Mouse (Mus musculus) intestine, embryonic 16.5 days (tissue): ENCODE measurements at regions not wholly inside any gene's neighbourhood (a gene's known extent, or its start where the extent isn't known, plus 50 kb on each side); places are given as distances from the start of the nearest gene placed in this dataset.

Source experiments
- ATAC-seq: fragments of 200-750 bp; cut with Nextera tagmentation; 2 replicates; pipeline ENCODE4 v1.8.0; 2017; ENCODE audit warnings: moderate TSS enrichment, moderate library complexity
- H3K27ac ChIP-seq: fragments of 300-500 bp; sonication (generic); 2 replicates; pipeline ENCODE4 v1.5.1; 2014; ENCODE audit warnings: mild to moderate bottlenecking, low read length
- H3K27me3 ChIP-seq: fragments of 300-500 bp; sonication (generic); replicated peaks from 2 replicates; pipeline ENCODE4 v1.6.1; 2014; ENCODE audit warnings: low read length, control low read depth, mixed read lengths; ENCODE audit not compliant: control insufficient read depth, insufficient read depth
- H3K36me3 ChIP-seq: fragments of 300-500 bp; sonication (generic); 2 replicates; pipeline ENCODE4 v1.6.1; 2014; ENCODE audit warnings: low read length, control low read depth; ENCODE audit not compliant: control insufficient read depth, insufficient read depth
- H3K4me1 ChIP-seq: fragments of 300-500 bp; sonication (generic); 2 replicates; pipeline ENCODE4 v1.6.1; 2014; ENCODE audit warnings: low read length, control low read depth, mixed read lengths; ENCODE audit not compliant: control insufficient read depth, insufficient read depth
- H3K4me2 ChIP-seq: fragments of 300-500 bp; sonication (generic); 2 replicates; pipeline ENCODE4 v1.6.1; 2014; ENCODE audit warnings: low read depth, low read length, control low read depth
- H3K4me3 ChIP-seq: fragments of 300-500 bp; sonication (generic); 2 replicates; pipeline ENCODE4 v1.5.1; 2014; ENCODE audit warnings: mild to moderate bottlenecking, low read length
- H3K9ac ChIP-seq: fragments of 300-500 bp; sonication (generic); 2 replicates; pipeline ENCODE4 v1.6.1; 2014; ENCODE audit warnings: low read depth, low read length
- H3K9me3 ChIP-seq: fragments of 300-500 bp; sonication (generic); 2 replicates; pipeline ENCODE4 v1.6.1; 2016; ENCODE audit warnings: low read length, control low read depth; ENCODE audit not compliant: control insufficient read depth
- WGBS: fragments of 180-500 bp; shearing (Covaris S2); extraction: QIAGEN DNeasy Blood & Tissue Kit; methylation state at CpG from one replicate; pipeline ENCODE4 v1.1.7; 2014; 5-methylcytosine and 5-hydroxymethylcytosine counted together

DNA sequence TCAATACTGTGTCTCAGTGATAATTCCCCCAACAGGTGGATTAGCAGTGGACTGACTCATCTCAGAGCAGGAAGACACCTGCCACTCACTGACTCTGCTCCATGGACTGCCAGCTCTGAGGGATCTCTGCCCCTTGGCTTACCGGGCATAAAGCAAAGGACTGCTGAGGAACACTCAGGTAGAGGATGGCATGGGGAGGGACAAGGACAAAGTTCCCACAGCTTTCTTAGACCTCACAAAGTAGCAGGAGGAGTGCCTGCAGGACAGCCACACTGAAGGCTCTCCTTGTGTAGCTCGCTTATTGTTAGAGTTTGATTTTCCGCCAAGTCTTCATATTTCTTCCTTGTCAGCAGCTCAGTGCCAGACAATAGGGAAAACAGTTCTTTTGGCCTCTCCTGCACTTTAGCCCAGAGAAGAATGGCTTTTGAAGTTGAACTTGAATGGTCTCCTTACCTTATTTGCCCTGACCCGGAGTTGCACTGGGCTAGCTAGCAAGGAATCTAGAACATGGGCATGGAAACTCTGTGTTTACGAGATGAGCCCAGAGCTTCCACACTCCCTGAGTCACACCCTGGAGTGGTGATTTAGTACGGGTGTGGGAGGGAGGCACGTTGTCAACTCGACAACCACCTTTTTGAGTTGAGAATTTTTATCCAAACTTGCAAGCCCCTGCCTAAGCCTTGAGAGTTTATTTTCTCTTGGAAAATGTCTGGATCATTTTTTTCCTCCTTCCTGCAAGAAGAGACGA, 331.4 kb downstream of the Cog6 start:
- Histone ChIP-seq H3K27me3 (no peaks in the 10 kb centered on the region), H3K4me2 (no peak overlapping the region), H3K27ac (no peak overlapping the region), H3K9me3 (no peaks in the 10 kb centered on the region), H3K9ac (no peak overlapping the region), H3K36me3 (no peaks in the 10 kb centered on the region), H3K4me1 (0 out of 2 replicates have a peak, but pooled peaks cover 6% of the 10 kb centered on the region), H3K4me3 (no peak overlapping the region)
- WGBS = 40% methylated on average over 9 of the region's 9 CpGs
- no peak for ATAC-seq

DNA sequence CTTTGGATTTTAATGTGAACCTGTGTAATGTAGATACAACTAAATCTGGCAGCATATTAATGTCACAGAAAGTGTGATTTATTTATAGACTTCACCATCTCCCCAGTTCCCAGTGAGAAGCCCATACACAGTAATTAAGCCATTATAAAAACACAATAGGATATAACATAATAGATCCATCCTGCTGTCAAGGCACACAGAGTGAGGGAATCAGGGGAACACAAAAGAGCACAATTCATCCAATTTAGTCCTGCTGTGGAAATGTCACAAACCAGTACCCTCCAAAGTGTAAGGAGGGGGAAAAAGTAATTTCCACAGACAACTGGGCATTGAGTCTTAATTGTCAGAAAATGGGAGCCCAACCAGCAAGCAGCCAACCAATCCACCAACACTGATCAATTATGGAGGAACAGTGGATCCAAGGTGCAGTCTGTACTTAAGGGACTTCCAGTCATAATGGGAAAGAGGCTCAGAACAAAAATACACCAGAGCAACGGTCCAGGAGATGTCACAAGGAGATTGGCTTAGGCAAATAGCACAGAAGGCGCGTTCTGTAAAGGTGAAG, 336.1 kb downstream of the Cog6 start:
- no peak overlapping the region for H3K27ac ChIP-seq
- WGBS = 81% methylated on average over 3 of the region's 3 CpGs
- H3K4me2 ChIP-seq = no peak overlapping the region
- H3K9ac ChIP-seq = no peak overlapping the region
- no peaks in the 10 kb centered on the region for H3K27me3 ChIP-seq
- H3K36me3 ChIP-seq = no peaks in the 10 kb centered on the region
- 0 out of 2 replicates have a peak, but pooled peaks cover 6% of the 10 kb centered on the region for H3K4me1 ChIP-seq
- H3K4me3 ChIP-seq = no peak overlapping the region
- no peaks in the 10 kb centered on the region for H3K9me3 ChIP-seq
- no peak for ATAC-seq

DNA sequence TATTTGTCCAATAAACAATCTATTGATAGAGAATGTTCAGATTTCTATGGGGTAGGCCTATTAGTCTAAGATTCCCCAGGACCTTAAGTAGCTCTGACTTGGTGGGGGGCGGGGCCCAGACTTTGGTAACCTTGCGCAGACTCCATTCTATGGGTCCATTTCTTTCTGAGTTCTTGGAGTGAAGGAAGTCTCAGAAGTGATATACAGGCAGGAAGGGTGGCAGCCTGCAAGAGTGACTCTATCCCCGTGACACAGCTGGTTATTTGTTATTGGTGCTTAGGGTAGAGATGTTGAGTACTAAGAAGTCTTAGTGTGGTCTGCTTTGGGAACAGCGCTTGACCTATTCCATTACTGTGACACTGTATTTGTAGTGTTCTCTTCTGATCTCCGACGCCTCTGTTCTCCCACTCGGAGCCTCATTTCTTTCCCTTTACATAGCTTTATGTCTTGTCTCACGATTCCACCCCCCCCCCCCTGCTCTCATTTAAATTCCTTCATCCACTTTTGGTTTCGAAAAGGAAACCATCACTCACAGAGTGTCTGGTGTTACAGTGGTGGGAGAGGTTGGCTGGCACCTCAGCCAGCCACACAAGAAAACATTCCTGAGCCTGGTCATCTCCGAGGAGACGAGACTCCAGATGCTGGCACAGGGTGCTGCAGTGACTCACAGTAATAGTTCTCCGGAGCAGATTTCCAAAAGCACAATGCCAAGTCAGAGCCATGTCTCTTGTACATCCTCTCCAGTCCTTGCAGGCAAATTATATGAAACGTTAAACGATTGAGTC, 340.0 kb downstream of the Cog6 start:
- 73% methylated on average over 14 of the region's 14 CpGs for WGBS
- H3K27ac ChIP-seq = no peak overlapping the region
- H3K36me3 ChIP-seq = no peaks in the 10 kb centered on the region
- no peak overlapping the region for H3K4me3 ChIP-seq
- no peak for ATAC-seq
- no peaks in the 10 kb centered on the region for H3K27me3 ChIP-seq
- H3K4me2 ChIP-seq = no peak overlapping the region
- no peaks in the 10 kb centered on the region for H3K4me1 ChIP-seq
- no peak overlapping the region for H3K9ac ChIP-seq
- no peaks in the 10 kb centered on the region for H3K9me3 ChIP-seq

DNA sequence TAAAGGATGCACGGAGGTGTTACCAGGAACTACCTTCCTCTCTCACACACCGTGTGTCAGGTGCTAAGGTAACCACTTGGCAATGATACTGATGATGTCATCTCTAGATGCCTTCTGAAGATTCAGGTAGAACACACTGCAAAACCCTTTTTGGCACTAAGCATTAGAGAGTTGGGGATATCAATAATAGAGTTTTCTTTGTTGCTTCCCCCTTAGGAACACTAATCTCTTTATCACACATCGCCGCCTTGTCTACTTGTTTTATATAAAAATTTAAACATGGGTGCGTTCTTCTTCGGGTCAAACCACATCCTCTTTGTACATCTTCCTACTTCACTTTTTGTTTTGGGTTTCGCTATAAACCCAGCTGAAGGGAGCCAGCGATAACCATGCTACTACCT, 346.4 kb downstream of the Cog6 start:
- no peak overlapping the region for H3K4me3 ChIP-seq
- 97% methylated on average over 8 of the region's 8 CpGs for WGBS
- no peaks in the 10 kb centered on the region for H3K4me1 ChIP-seq
- H3K27ac ChIP-seq = no peak overlapping the region
- no peaks in the 10 kb centered on the region for H3K27me3 ChIP-seq
- no peak overlapping the region for H3K4me2 ChIP-seq
- no peak overlapping the region for H3K9ac ChIP-seq
- H3K36me3 ChIP-seq = no peaks in the 10 kb centered on the region
- ATAC-seq = no peak
- H3K9me3 ChIP-seq = no peaks in the 10 kb centered on the region

DNA sequence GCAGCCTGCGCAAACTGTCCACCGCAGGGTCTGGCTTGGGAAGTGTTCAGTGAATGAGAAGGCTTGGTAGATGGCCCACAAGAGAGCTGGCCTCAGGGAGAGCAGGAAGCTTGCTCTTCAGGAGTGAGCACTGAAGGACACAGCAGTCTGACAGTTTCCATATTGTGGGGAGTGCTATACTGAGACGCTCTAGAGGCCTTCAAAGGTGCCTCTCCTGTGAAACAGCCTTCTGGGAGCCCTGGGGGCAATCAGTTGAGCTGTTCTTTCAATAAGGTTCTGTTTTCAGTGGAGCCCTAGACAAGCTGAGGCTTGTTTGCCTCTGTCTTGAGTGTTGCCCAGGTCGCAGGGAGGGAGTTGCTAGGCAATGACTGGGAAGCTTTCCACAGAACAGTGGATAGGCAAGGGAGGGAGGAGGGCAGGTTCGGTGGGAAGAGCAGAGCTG, 353.9 kb downstream of the Cog6 start:
- Histone ChIP-seq H3K36me3 (no peaks in the 10 kb centered on the region), H3K9ac (no peak overlapping the region), H3K9me3 (no peaks in the 10 kb centered on the region), H3K27me3 (no peaks in the 10 kb centered on the region), H3K4me3 (no peak overlapping the region), H3K4me1 (no peaks in the 10 kb centered on the region), H3K4me2 (no peak overlapping the region), H3K27ac (no peak overlapping the region)
- peak; percentile 48; the same call in 1 of the 2 replicates for ATAC-seq
- WGBS = 55% methylated on average over 5 of the region's 5 CpGs

DNA sequence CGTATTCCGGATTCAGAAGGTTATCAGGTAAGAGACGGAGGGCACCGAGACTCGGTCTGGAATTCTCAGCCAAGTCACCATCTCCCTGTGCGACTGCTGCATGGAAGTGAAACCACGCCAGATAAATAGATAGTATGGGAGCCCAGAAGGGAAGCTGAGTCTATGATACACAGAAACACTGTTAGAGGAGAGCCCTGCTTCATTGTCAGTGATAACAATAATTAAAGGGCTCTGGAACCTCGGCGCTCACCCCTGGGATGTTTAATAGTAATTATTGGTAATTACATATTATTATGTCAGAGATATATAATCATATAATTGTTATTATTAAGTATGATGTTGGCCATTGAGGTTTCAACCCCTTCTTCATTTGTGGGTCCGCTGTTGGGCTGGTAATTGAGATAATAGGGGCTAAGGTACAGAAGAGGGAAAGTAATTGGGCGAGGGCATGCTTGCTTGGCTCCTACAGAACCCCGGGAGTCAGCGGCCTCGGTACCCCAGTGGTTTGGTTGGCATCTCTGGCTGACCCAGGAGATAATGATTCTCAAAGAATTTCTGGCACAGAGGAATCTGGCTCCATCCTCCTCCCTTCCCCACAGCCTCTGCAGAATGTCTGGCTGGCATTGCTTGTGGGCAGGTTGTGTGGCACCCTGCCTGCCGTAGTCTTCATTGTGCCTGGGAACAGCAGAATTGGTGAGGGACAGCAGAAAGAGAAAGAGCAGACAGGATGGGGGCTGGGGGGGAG, 354.7 kb downstream of the Cog6 start:
- Histone ChIP-seq H3K27ac (no peak overlapping the region), H3K9me3 (no peaks in the 10 kb centered on the region), H3K36me3 (no peaks in the 10 kb centered on the region), H3K4me3 (no peak overlapping the region), H3K9ac (no peak overlapping the region), H3K4me1 (no peaks in the 10 kb centered on the region), H3K4me2 (no peak overlapping the region), H3K27me3 (no peaks in the 10 kb centered on the region)
- no peak for ATAC-seq
- WGBS = 85% methylated on average over 15 of the region's 15 CpGs

DNA sequence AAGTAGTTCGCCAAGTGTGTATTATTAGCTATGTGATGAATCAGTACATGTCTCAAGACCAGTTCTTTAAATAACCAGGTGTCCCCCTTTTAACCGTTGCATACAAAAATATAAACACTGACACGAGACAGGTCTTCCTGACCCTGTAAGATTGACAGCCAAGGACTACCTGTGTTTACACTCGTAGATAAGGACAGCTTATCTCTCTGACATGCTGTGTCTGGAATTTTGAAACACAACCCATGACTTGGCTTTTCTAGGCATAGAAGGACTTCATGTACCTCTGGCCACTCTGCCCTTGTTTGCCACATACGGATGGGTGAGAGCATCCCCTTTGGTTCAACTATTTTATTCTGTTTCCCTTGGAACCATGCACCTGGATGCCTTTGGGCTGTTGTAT, 364.0 kb downstream of the Cog6 start:
- no peak overlapping the region for H3K4me2 ChIP-seq
- 35% methylated on average over 5 of the region's 5 CpGs for WGBS
- peak; percentile 84 for ATAC-seq

DNA sequence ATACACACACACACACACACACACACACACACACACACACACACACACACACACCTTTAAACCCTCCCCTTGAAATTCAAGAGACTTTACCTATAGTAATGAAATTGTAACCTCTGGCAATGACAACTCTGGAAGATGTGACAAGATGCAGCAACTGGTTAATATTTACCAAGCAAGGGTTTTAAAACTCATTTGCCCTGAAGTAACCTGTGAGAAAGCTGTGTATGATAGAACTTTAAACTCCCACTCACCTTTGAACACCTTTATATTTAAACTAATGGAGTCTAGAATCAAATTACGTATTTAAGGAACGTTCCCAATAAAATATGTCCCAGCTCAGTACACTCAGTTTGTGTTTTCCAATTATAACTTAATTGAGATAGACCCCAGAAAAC, 364.6 kb downstream of the Cog6 start:
- H3K9me3 ChIP-seq = no peaks in the 10 kb centered on the region
- H3K4me1 ChIP-seq = no peaks in the 10 kb centered on the region
- no peak overlapping the region for H3K27ac ChIP-seq
- no peak overlapping the region for H3K9ac ChIP-seq
- no peaks in the 10 kb centered on the region for H3K36me3 ChIP-seq
- no peak overlapping the region for H3K4me2 ChIP-seq
- H3K27me3 ChIP-seq = no peaks in the 10 kb centered on the region
- H3K4me3 ChIP-seq = no peak overlapping the region
- WGBS = 62% methylated on average over 2 of the region's 2 CpGs
- peak; percentile 77 for ATAC-seq

More for the DNA sequence above, 364.0 kb downstream of the Cog6 start:
- Histone ChIP-seq H3K27ac (no peak overlapping the region), H3K9ac (no peak overlapping the region), H3K4me3 (no peak overlapping the region), H3K36me3 (no peaks in the 10 kb centered on the region), H3K9me3 (no peaks in the 10 kb centered on the region), H3K4me1 (no peaks in the 10 kb centered on the region), H3K27me3 (no peaks in the 10 kb centered on the region)

DNA sequence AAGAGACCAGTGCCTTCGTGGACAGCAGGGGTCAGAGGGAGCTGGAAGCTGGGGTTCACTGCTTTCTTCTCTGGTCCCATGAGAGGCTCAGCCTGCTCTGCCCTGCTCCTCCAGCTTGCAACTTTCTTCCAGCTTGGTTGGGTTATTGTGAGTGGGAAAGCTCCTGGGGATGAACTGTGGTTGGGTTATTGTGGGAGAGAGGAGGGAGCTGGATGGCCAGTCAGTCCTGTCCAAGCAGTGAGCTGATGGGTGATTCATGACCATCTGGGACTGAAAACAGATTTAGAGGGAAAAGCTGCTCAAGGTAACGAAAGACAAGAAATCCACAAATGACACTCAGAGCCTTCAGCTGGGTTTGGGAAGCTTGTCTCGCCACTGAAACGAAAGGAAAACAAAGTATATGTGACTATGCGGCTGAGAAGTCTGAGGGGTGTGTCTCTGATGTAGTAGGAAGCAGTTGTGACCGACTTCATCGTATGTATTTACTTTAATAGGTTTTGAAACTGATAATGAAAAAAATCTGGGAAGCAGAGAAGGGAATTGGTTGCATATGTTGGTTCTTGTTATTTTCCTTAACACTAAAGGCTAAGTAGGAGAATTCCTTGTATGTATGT, 365.1 kb downstream of the Cog6 start:
- Histone ChIP-seq H3K27ac (no peak overlapping the region), H3K4me1 (no peaks in the 10 kb centered on the region), H3K4me2 (no peak overlapping the region), H3K9me3 (no peaks in the 10 kb centered on the region), H3K36me3 (no peaks in the 10 kb centered on the region), H3K9ac (no peak overlapping the region), H3K27me3 (no peaks in the 10 kb centered on the region), H3K4me3 (no peak overlapping the region)
- ATAC-seq = no peak
- WGBS = 56% methylated on average over 7 of the region's 7 CpGs
